Mouse (Mus musculus) adipose tissue, adult 10 weeks (tissue): ENCODE measurements around the gene Hps1. TPM values are rescaled to one million over a fixed set of nuclear protein-coding genes. Genes with fewer than 3 reads are reported as not detected.

Source experiments
- polyA plus RNA-seq: library from polyadenylated mRNA; stranded (reverse); fragments of 350-450 nt; fragmentation: Illumina TruSeq; extraction: RNeasy Lipid Tissue Mini Kit (QIAGEN cat#74804); gene quantifications from one replicate; pipeline ENCODE4 v1.2.3, GENCODE M21; 2014; ENCODE audit warnings: low read depth, low replicate concordance

Hps1 gene
- 19.8 TPM for polyA plus RNA-seq

GRCm38 (mm10) chr19:42779531-42780155 is at the start of gene Hps1:
Gene Hps1 (minus strand): TSS chr19:42779978.

GRCm38 (mm10) chr19:42752363-42752931 is 27.3 kb downstream of the Hps1 start, which contains the start of gene Pyroxd2:
Gene Pyroxd2 (minus strand): TSS chr19:42752775.

Other genes starting within 250 kb of the Hps1 start
- gene Loxl4, start 167.2 kb downstream of the Hps1 start, polyA plus RNA-seq, result 1.5 TPM
- gene Pyroxd2, start 27.2 kb downstream of the Hps1 start, polyA plus RNA-seq, result 31.2 TPM